Mouse (Mus musculus): ENCODE measurements at regions not wholly inside any gene's neighbourhood (a gene's known extent, or its start where the extent isn't known, plus 50 kb on each side); places are given as distances from the start of the nearest gene placed in this dataset.
A peak's percentile ranks its signal among the peaks of the same experiment; 100 is the strongest.

DNA sequence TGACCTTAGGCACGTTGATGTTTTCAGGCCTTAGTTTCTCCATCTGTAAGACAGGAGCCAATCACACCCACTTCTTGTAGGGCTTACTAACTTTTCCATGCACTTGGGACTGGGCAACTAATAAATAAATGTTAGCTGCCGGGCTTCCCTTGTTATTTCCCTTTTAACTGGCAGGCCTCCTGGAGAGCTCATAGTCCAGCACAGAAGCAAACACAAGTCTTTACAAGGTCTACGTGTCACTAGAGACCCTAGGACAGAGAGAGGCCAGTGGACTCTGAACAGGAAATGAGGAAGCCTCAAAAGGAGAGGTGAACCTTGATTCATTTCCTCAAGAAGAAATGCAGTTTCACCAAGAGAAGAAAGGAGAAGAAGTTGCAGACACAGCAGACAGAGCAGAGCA lies 71.1 kb upstream of the Bmp2 start:
- TF ChIP-seq POLR2A (IDR thresholded peaks at IDR 0.05; ENCODE audit: extremely low read depth, insufficient read depth, low read length) (no peak), CTCF (IDR thresholded peaks at IDR 0.05; ENCODE audit: low read depth, low read length) (no peak)
- no peaks in the 10 kb centered on the region for H3K36me3 ChIP-seq (ENCODE audit: control insufficient read depth, insufficient read depth, low read length)
- H3K4me3 ChIP-seq (ENCODE audit: insufficient read depth, low read depth, low read length) = no peak overlapping the region
- peak; percentile 74 for DNase-seq (ENCODE audit: extremely low read depth, low read depth, low spot score)
- H3K4me1 ChIP-seq (ENCODE audit: control insufficient read depth, insufficient read depth, low read length) = peaks cover 6% of the 10 kb centered on the region
- H3K79me2 ChIP-seq (ENCODE audit: control insufficient read depth, insufficient read depth, low read length) = no peaks in the 10 kb centered on the region
- H3K27me3 ChIP-seq (ENCODE audit: control insufficient read depth, insufficient read depth, low read length) = no peaks in the 10 kb centered on the region
- H3K9ac ChIP-seq (ENCODE audit: low read depth, low read length) = no peak overlapping the region
- WGBS = 15% methylated on average over 3 of the region's 3 CpGs
- peak overlapping the region; percentile 44 for H3K27ac ChIP-seq (replicated peaks; ENCODE audit: insufficient read depth, low read depth, low read length)

DNA sequence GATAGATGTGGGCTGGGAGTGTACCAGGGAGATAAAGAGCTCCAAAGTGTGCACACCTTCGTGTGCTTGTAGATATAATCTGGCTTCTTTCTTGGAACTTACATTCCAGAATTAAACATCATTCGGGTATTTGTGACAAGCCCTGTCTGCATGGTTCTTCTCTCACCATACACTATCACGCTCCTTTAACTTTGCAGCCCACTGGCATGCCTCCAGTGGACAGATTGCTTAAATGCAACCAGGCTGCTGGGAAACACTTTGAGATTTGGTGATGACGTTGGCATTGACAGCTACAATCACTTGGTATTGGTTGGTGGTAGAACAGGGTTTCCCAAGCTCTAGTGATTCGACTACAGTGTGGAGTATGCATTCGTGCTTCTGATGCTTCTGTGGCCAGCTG lies 70.7 kb upstream of the Bmp2 start:
- DNase-seq (ENCODE audit: extremely low read depth, low read depth, low spot score) = peak; percentile 36
- TF ChIP-seq POLR2A (IDR thresholded peaks at IDR 0.05; ENCODE audit: extremely low read depth, insufficient read depth, low read length) = no peak
- no peak for TF ChIP-seq CTCF (IDR thresholded peaks at IDR 0.05; ENCODE audit: low read depth, low read length)
- Histone ChIP-seq H3K4me3 (ENCODE audit: insufficient read depth, low read depth, low read length) (no peak overlapping the region), H3K27me3 (ENCODE audit: control insufficient read depth, insufficient read depth, low read length) (no peaks in the 10 kb centered on the region), H3K27ac (replicated peaks; ENCODE audit: insufficient read depth, low read depth, low read length) (peak overlapping the region; percentile 44; the same call in 1 of the 2 replicates), H3K4me1 (ENCODE audit: control insufficient read depth, insufficient read depth, low read length) (peaks cover 6% of the 10 kb centered on the region), H3K79me2 (ENCODE audit: control insufficient read depth, insufficient read depth, low read length) (no peaks in the 10 kb centered on the region), H3K36me3 (ENCODE audit: control insufficient read depth, insufficient read depth, low read length) (no peaks in the 10 kb centered on the region), H3K9ac (ENCODE audit: low read depth, low read length) (no peak overlapping the region)
- 28% methylated on average over 6 of the region's 6 CpGs for WGBS

DNA sequence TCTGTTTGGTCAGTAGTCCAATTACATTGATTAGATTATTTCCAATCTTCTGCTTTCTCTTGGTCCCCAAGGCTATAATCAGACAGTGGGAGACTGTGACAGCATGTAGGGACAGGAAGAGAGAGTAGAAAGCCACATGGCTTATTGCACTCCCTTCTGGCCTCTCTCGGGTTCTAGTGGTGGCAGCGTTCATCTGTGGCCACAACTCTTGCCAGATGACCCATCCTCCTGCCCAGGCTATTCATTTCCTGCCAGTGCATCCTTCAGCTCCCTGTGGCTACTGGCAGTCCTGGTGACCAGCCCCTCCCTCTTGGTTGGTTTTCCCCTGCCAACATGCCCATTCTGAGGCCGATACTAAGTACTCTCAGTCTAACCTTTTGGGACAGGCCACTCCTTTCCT lies 70.2 kb upstream of the Bmp2 start:
- Histone ChIP-seq H3K4me1 (ENCODE audit: control insufficient read depth, insufficient read depth, low read length) (peaks cover 6% of the 10 kb centered on the region), H3K79me2 (ENCODE audit: control insufficient read depth, insufficient read depth, low read length) (no peaks in the 10 kb centered on the region), H3K9ac (ENCODE audit: low read depth, low read length) (no peak overlapping the region), H3K27me3 (ENCODE audit: control insufficient read depth, insufficient read depth, low read length) (no peaks in the 10 kb centered on the region), H3K27ac (replicated peaks; ENCODE audit: insufficient read depth, low read depth, low read length) (no peak overlapping the region), H3K4me3 (ENCODE audit: insufficient read depth, low read depth, low read length) (no peak overlapping the region), H3K36me3 (ENCODE audit: control insufficient read depth, insufficient read depth, low read length) (no peaks in the 10 kb centered on the region)
- WGBS = 51% methylated on average over 3 of the region's 3 CpGs
- TF ChIP-seq POLR2A (IDR thresholded peaks at IDR 0.05; ENCODE audit: extremely low read depth, insufficient read depth, low read length) = no peak
- TF ChIP-seq CTCF (IDR thresholded peaks at IDR 0.05; ENCODE audit: low read depth, low read length) = no peak
- DNase-seq (ENCODE audit: extremely low read depth, low read depth, low spot score) = no peak

DNA sequence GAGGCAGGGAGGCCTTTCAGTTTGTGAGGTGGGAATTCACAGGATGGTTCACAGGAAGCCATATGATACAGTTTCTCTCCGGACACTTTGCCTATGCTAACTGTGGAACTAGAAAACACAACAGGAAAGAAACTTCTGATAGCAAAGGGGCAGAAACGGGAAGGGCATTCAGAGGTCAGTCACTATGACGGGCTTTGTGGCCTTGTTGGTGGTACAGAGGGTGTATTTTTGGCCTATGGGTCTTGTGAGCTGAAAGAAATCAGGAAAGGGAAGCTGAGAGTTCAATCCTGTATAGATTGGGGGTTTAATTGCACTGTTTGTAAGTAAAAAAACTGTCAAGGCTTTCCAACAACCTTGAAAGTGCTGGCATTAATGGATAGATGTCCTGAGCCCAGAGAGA lies 56.5 kb upstream of the Bmp2 start:
- Histone ChIP-seq H3K4me3 (ENCODE audit: insufficient read depth, low read depth, low read length) (no peak overlapping the region), H3K4me1 (ENCODE audit: control insufficient read depth, insufficient read depth, low read length) (peaks cover 21% of the 10 kb centered on the region), H3K79me2 (ENCODE audit: control insufficient read depth, insufficient read depth, low read length) (no peaks in the 10 kb centered on the region), H3K27ac (replicated peaks; ENCODE audit: insufficient read depth, low read depth, low read length) (peak overlapping the region; percentile 58; the same call in 1 of the 2 replicates), H3K9ac (ENCODE audit: low read depth, low read length) (no peak overlapping the region), H3K27me3 (ENCODE audit: control insufficient read depth, insufficient read depth, low read length) (no peaks in the 10 kb centered on the region), H3K36me3 (ENCODE audit: control insufficient read depth, insufficient read depth, low read length) (no peaks in the 10 kb centered on the region)
- 76% methylated on average over 3 of the region's 3 CpGs for WGBS
- TF ChIP-seq POLR2A (IDR thresholded peaks at IDR 0.05; ENCODE audit: extremely low read depth, insufficient read depth, low read length) (no peak), CTCF (IDR thresholded peaks at IDR 0.05; ENCODE audit: low read depth, low read length) (no peak)
- peak; percentile 50 for DNase-seq (ENCODE audit: extremely low read depth, low read depth, low spot score)

DNA sequence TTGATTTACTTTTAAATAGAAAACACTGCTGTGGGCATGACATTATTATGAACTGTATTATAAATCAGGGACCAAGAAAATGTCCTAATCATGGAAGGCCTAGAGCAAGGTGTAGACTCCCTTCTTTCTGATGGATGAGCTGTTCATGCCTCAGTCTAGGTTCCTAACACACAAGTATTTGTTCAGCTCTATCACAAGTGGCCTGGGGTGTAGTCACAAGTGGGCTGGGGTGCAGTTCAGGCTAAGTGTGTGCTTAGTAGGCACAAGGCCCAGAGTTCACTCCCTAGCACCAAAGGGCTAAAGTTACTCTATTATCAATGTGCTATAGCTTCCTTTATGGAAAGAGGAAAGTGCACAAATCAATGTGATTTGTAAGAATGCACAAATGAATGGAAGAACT lies 55.6 kb upstream of the Bmp2 start:
- Histone ChIP-seq H3K4me3 (ENCODE audit: insufficient read depth, low read depth, low read length) (no peak overlapping the region), H3K4me1 (ENCODE audit: control insufficient read depth, insufficient read depth, low read length) (peaks cover 21% of the 10 kb centered on the region), H3K36me3 (ENCODE audit: control insufficient read depth, insufficient read depth, low read length) (no peaks in the 10 kb centered on the region), H3K27ac (replicated peaks; ENCODE audit: insufficient read depth, low read depth, low read length) (peak overlapping the region; percentile 27), H3K79me2 (ENCODE audit: control insufficient read depth, insufficient read depth, low read length) (no peaks in the 10 kb centered on the region), H3K9ac (ENCODE audit: low read depth, low read length) (no peak overlapping the region), H3K27me3 (ENCODE audit: control insufficient read depth, insufficient read depth, low read length) (no peaks in the 10 kb centered on the region)
- no peak for TF ChIP-seq POLR2A (IDR thresholded peaks at IDR 0.05; ENCODE audit: extremely low read depth, insufficient read depth, low read length)
- no peak for TF ChIP-seq CTCF (IDR thresholded peaks at IDR 0.05; ENCODE audit: low read depth, low read length)
- DNase-seq (ENCODE audit: extremely low read depth, low read depth, low spot score) = peak; percentile 43

DNA sequence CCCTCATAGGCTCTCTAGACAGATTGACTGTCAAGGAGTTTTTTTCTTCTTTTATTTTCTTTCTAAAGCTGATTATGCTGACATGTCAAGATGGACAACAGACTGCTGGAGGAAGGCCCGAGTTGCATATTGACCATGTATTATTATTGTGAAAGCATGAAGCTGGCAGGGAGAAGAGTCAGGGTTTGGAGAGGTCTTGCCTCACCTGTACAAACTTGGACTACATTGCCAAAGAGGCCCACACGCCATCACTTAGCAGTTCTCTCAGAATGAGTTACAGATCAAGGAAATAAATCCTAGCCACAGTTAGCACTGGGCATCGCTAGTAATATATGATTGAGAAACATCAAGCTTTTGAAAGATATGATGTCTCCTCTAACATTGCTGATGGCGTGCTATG lies 54.9 kb upstream of the Bmp2 start:
- H3K36me3 ChIP-seq (ENCODE audit: control insufficient read depth, insufficient read depth, low read length) = no peaks in the 10 kb centered on the region
- no peak for TF ChIP-seq POLR2A (IDR thresholded peaks at IDR 0.05; ENCODE audit: extremely low read depth, insufficient read depth, low read length)
- TF ChIP-seq CTCF (IDR thresholded peaks at IDR 0.05; ENCODE audit: low read depth, low read length) = no peak
- 25% methylated on average over 4 of the region's 4 CpGs for WGBS
- no peaks in the 10 kb centered on the region for H3K27me3 ChIP-seq (ENCODE audit: control insufficient read depth, insufficient read depth, low read length)
- DNase-seq (ENCODE audit: extremely low read depth, low read depth, low spot score) = peak; percentile 86
- H3K27ac ChIP-seq (replicated peaks; ENCODE audit: insufficient read depth, low read depth, low read length) = peak overlapping the region; percentile 31
- no peaks in the 10 kb centered on the region for H3K79me2 ChIP-seq (ENCODE audit: control insufficient read depth, insufficient read depth, low read length)
- H3K4me3 ChIP-seq (ENCODE audit: insufficient read depth, low read depth, low read length) = no peak overlapping the region
- peaks cover 21% of the 10 kb centered on the region for H3K4me1 ChIP-seq (ENCODE audit: control insufficient read depth, insufficient read depth, low read length)
- H3K9ac ChIP-seq (ENCODE audit: low read depth, low read length) = no peak overlapping the region
